Mouse (Mus musculus) adrenal gland, postnatal 14 days (tissue): ENCODE results near the gene Tpm3. TPM values are rescaled to one million over a fixed set of nuclear protein-coding genes. Genes with fewer than 3 reads are reported as not detected.

Experiments
- DNase-seq: peaks from one replicate; pipeline ENCODE4 v3.0.0; 2021; ENCODE audit warnings: mixed read lengths
- total RNA-seq: library from RNA; stranded (reverse); gene quantifications from 2 replicates; pipeline ENCODE4 v1.2.3, GENCODE M21; 2021

The Tpm3 gene
- total RNA-seq, 1 experiment from 2014 or later = 170 TPM

GRCm38 (mm10) chr3:90083698-90084324 lies 11.4 kb downstream of the Tpm3 start:
- no peak for DNase-seq

GRCm38 (mm10) chr3:90084790-90085189 lies 12.3 kb downstream of the Tpm3 start:
- DNase-seq = no peak

- DNase-seq = peak; percentile 54
Observed at GRCm38 (mm10) chr3:90085281-90085680, 12.8 kb downstream of the Tpm3 start.

DNA sequence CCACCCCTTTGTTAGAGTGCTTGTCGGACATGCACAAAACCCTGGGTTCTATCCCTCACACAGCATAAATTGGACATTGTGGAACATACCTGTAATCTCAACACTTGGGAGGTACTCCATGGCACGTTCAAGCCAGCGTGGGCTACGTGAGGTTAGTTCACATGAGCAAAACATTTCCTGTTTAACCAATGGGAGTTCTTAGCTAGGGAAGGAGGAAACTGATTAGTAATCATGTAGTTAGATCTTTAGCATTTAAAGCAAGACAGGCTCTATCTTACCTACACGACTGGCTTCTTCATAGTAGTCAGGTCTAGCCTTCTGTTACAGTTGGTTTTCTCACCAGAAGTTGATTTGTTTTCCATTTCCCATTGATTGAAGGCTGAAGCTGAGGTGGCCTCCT lies 13.6 kb downstream of the Tpm3 start:
- DNase-seq = no peak

DNA sequence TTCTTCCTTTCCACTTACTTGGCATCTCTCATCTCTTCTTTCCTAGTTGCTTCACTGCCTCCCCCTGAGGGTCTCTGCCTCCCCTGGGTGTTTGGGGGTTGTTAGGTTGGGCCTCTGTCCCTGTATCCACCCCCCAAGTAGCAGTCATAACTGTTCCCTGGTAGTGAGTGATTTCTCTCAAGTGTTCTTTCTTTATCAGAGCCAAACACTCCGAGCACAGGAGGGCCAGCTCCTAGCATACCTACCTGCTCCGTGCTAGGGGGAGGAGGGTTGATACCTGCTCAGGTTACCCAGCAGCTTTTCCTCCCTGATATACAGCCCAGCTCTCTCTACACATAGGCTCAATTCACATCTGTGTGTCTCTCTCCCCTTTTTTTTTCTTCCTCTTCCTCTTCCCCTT lies 16.2 kb downstream of the Tpm3 start:
- DNase-seq = no peak

DNA sequence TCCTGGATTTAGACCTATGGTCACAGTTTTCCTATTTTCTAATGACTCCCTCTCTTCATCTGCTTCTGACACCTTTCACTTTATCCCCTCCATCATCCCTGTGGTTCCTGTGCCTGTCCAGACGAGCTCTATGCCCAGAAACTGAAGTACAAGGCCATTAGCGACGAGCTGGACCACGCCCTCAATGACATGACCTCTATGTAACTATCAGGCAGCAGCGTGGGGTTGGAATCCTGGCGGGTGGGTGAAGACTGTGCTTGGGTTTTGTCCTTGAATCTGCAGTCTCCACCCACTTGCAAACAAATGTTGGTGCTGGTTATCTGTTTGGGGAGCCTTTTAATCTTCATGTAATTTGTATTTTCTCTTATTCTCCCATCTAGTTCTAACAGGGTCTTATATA lies 18.4 kb downstream of the Tpm3 start:
- peak; percentile 45 for DNase-seq

- DNase-seq = no peak
Observed at GRCm38 (mm10) chr3:90094453-90094852, 22.0 kb downstream of the Tpm3 start.

- no peak for DNase-seq
Observed at GRCm38 (mm10) chr3:90097928-90098327, 25.5 kb downstream of the Tpm3 start.

GRCm38 (mm10) chr3:90101010-90101409 lies 28.6 kb downstream of the Tpm3 start:
- DNase-seq = no peak

- no peak for DNase-seq
Observed at GRCm38 (mm10) chr3:90101673-90102072, 29.2 kb downstream of the Tpm3 start.

GRCm38 (mm10) chr3:90102239-90102638 lies 29.8 kb downstream of the Tpm3 start:
- no peak for DNase-seq

DNA sequence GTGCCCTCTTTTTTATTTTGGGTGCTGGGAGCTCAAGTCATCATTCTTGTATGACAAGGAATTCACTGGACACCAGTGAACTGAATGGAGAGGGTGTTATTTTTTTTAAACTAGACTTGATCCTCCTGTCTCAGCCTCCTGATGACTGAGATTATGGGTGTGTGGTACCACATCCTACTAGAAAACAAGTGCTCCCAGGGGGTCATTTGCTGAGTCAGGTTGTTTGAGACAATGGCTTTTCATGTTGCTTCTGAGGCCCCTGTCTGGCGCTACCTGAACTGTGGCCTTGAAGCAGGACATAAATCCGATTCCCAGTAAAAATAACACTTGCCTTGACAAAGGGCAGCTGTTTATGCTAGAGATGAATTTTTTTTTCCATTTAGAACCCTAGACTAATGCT lies 30.7 kb downstream of the Tpm3 start:
- DNase-seq = no peak

DNA sequence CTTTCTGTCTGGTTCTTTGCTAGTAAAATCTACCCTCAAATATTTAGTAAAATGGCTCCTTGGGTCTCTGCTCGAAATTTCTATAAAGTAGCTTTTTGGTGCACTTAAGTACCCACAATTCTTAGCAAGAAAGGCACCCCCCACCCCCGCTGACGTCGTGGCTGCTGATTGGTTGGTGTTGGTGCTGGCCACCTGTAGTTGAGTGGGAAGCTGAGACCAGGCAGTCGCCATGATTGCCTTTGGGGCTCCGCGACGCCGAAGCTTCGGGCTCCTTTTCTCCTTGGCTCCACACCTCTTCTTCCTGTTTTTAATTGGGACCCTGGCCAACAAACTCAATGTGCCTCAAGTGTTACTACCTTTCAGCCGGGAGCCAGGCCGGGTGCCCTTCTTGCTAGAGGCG lies 31.5 kb downstream of the Tpm3 start, which contains the start of gene Nup210l:
Gene Nup210l, plus strand, starts transcription at position 195 of the 400 bp plus-strand sequence.
- no peak for DNase-seq

- DNase-seq = no peak
Observed at GRCm38 (mm10) chr3:90111706-90112105, 39.3 kb downstream of the Tpm3 start.

DNA sequence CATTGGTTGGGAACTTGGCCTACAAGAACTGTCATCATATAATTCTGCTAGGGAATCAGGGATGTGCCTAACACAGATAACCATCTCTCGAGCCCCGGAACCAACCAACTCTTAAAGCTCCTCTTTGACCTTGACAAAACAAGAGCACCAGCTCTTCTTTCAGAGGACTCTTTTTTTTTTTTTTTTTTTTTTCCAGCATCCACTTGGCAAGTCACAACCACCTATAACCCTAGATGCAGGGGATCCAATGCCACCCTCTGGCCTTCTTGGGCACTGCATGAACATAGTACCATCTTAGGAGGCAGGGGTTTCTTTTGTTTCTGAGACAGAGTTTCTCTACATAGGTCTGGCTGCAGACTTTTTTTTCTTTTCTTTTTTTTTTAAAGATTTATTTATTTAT lies 41.9 kb downstream of the Tpm3 start:
- DNase-seq = peak; percentile 49

GRCm38 (mm10) chr3:90115526-90115925 lies 43.1 kb downstream of the Tpm3 start:
- peak; percentile 57 for DNase-seq

DNA sequence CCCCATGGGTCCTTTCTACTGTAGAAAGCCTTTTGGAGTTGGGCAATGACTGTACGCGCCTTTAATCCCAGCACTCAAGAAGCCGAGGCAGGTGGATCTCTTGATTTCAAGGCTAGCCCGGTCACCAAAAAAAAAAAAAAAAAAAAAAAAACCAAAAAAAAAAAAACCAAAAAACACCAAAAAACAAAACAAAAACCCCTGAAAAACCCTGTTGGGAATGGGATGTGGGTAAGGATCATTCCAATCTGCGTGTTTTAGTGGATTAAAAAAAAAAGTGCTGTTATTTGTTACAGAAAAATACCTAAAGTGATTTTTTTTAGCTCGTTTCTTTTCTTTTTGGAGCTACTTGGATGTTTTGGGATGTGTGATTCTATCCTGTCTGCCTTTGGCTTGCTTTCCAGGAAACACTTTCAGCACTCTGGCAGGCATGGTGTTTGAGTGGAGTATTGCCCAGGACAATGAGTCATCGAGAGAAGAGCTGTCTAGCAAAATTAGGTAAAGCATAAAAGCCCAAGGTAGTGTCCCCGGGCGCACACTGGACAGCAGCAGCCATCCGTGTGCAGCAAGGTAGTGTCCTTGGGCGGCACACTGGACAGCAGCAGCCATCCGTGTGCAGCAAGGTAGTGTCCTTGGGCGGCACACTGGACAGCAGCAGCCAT lies 45.8 kb downstream of the Tpm3 start:
- DNase-seq = peak; percentile 74

DNA sequence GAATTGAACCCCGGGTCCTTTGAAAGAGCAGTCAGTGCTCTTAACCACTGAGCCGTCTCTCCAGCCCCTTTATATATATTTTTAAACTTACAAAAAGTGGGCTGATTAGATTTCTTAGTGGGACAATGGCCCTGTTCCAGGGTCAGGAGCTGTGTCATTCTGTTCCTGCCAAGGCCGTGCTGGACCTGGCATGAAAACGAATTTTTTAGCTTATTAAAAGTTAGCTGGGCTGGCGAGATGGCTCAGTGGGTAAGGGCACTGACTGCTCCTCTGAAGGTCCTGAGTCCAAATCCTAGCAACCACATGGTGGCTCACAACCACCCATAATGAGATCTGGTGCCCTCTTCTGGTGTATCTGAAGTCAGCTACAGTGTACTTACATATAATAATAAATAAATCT lies 49.6 kb downstream of the Tpm3 start:
- peak; percentile 74 for DNase-seq

DNA sequence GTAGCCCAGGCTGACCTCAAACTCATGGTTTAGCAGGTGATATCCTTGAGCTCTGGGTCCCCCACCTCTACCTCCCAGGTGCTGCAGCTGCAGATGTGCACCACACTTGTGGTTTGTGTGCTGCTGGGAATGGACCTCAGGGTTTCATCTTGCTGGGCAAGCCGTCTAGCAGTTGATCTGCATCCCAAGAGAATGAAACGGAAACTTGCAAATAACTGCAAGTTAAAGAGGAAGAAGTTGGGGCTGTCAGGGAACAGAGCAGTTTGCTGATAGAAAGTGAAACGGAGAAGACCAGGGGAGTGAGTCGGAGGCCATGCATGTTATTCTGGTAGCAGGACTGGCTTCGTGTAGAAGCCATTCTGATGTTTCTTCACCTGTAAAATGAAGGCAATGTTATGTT lies 53.3 kb downstream of the Tpm3 start:
- no peak for DNase-seq

DNA sequence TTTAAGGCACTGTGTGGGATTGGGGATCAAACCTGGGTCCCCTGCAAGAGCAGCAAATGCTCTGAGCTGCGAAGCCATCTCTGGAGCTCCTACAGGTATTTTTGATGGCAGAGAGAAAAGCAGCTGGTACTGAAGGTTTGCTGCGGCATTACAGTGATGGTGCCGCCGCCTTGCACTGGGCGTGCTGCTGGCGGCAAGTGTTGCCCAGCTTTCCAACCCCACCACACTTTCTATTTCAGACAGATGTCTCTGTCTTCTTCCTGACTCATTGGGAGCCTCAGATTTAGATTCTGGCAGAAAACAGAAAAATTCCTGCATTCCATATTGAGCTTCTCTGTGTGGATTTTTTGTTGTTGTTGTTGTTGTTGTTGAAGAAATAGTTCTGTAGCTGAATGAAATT lies 55.4 kb downstream of the Tpm3 start:
- DNase-seq = no peak

DNA sequence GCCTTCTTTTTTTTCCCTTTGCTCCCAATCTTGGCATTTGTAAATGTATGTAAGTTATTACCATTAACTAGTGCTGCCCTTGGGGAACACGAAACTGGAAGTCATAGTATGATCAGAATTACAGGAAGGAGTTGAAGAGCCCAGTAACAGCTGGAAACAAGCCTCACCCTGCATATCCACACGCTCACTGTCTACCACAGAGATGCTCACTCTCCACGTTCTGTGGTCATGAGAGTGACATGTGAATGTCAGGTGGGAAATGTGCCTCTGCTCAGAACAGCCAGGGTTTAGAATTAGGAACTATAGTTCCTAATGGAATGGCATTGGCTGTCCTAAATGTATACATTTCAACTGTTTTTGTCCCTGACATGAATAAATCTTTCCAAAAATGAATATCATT lies 60.3 kb downstream of the Tpm3 start:
- no peak for DNase-seq

DNA sequence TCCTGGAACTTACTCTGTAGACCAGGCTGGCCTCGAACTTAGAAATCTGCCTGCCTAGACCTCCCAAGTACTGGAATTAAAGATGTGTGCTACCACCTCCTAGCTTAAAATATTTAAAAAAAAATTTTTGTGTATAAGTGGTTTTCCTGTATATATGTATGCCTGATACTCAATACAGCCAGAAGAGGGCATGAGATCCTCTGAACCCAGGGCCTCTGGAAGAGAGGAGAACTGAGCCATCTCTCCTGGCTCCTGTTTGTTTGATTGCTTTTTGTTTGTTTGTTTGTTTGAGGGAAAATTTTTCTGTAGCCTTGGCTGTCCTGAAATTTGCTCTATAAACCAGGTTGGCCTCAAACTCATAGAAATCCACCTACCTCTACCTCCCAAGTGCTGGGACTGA lies 60.9 kb downstream of the Tpm3 start:
- DNase-seq = no peak

GRCm38 (mm10) chr3:90134483-90134882 lies 62.0 kb downstream of the Tpm3 start:
- peak; percentile 66 for DNase-seq

DNA sequence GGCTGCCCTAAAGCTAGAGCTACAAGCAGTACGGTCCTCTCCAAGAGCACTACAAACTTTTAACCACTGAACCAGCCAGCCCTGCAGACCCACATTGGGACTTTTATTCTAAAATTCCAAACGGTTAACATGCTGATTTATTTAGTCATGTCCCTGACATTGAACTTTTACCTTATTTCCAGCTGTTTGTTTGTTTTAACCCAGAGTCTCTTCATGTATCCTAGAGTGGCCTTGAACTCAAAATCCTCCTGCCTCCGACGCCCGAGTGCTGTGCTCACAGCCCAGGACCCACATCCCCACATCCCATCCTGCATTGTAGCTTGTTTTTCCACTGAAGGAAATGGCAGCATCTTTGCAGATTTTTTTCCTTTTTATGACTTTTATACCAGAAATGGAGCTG lies 62.5 kb downstream of the Tpm3 start:
- DNase-seq = no peak
